Mouse (Mus musculus) E14TG2a.4 (cell line): ENCODE data around the gene Gm10719.
"Not testable (repeated sequence)": the region's sequence is repeated elsewhere in the genome, so short reads cannot be mapped to it uniquely, and the experiment has no call there.

Experiments
- CTCF ChIP-seq: conservative IDR thresholded peaks from 2 replicates; pipeline ENCODE4 v1.5.1; 2014; ENCODE audit warnings: low read length
- POU5F1 ChIP-seq: IDR thresholded peaks from 2 replicates; pipeline ENCODE4 v1.6.1; 2014; ENCODE audit warnings: low read length, borderline replicate concordance

GRCm38 (mm10) chr9:3002794-3003396 lies 14.3 kb upstream of the Gm10719 start, which contains the start of gene Gm11168:
- not testable (repeated sequence) for TF ChIP-seq POU5F1, CTCF
